Mouse (Mus musculus) layer of hippocampus, adult 18-20 months (tissue): ENCODE results near the gene Prokr2. TPM values are rescaled to one million over a fixed set of nuclear protein-coding genes. Genes with fewer than 3 reads are reported as not detected.

Source experiments
- total RNA-seq, 2 experiments: library from RNA; stranded (reverse); gene quantifications; 2 replicates each; pipeline ENCODE4 v1.2.3; 2021

Prokr2 gene
- total RNA-seq, 2 experiments from 2014 or later = 1.9 TPM

Other genes with a start within 250 kb of the Prokr2 start
- 100 to 1,000 TPM in 1 of 2 experiments, 10 to 100 TPM in 1; 96.8 to 103 TPM for gene Slc23a2, start 240.3 kb downstream of the Prokr2 start, total RNA-seq
- 10 to 100 TPM; 32.8 to 32.9 TPM for gene Tmem230, start 137.6 kb downstream of the Prokr2 start, total RNA-seq
- gene Pcna, start 132.1 kb downstream of the Prokr2 start, total RNA-seq = 10 to 100 TPM; 48.3 to 49.3 TPM
- 100 to 1,000 TPM; 276 to 284 TPM for gene Cds2, start 122.3 kb downstream of the Prokr2 start, total RNA-seq
- gene Gpcpd1, start 202.3 kb upstream of the Prokr2 start, total RNA-seq = 10 to 100 TPM; 51.8 to 57.3 TPM